Mouse (Mus musculus) limb, embryonic 13.5 days (tissue): ENCODE measurements around the gene Egfl7. TPM values are rescaled to one million over a fixed set of nuclear protein-coding genes. Genes with fewer than 3 reads are reported as not detected.

ENCODE experiments used
- ATAC-seq: fragments of 200-750 bp; cut with Nextera tagmentation; 2 replicates; pipeline ENCODE4 v1.8.0; 2017; ENCODE audit warnings: low read depth, moderate number of reproducible peaks, moderate TSS enrichment; ENCODE audit not compliant: low FRiP score
- H3K27ac ChIP-seq: fragments of 300-500 bp; sonication (generic); 2 replicates; pipeline ENCODE4 v1.5.1; 2015; ENCODE audit warnings: inconsistent platforms, mild to moderate bottlenecking, moderate library complexity
- H3K27me3 ChIP-seq: fragments of 300-500 bp; sonication (generic); 2 replicates; pipeline ENCODE4 v1.6.1; 2015; ENCODE audit warnings: mild to moderate bottlenecking, inconsistent platforms
- H3K36me3 ChIP-seq: fragments of 300-500 bp; sonication (generic); 2 replicates; pipeline ENCODE4 v1.6.1; 2015; ENCODE audit warnings: inconsistent platforms, mild to moderate bottlenecking, moderate library complexity
- H3K4me1 ChIP-seq: fragments of 300-500 bp; sonication (generic); 2 replicates; pipeline ENCODE4 v1.6.1; 2015; ENCODE audit warnings: inconsistent platforms
- H3K4me2 ChIP-seq: fragments of 300-500 bp; sonication (generic); replicated peaks from 2 replicates; pipeline ENCODE4 v1.6.1; 2015; ENCODE audit warnings: inconsistent platforms, mild to moderate bottlenecking, moderate library complexity
- H3K4me3 ChIP-seq: fragments of 300-500 bp; sonication (generic); 2 replicates; pipeline ENCODE4 v1.5.1; 2015; ENCODE audit warnings: moderate library complexity, mild to moderate bottlenecking, inconsistent platforms
- H3K9ac ChIP-seq: fragments of 300-500 bp; sonication (generic); 2 replicates; pipeline ENCODE4 v1.6.1; 2015; ENCODE audit warnings: mild to moderate bottlenecking, inconsistent platforms
- H3K9me3 ChIP-seq: fragments of 300-500 bp; sonication (generic); 2 replicates; pipeline ENCODE4 v1.6.1; 2016; ENCODE audit warnings: inconsistent platforms
- WGBS: fragments of 180-500 bp; shearing (Covaris S2); methylation state at CpG from one replicate; pipeline ENCODE4 v1.1.7; 2015; 5-methylcytosine and 5-hydroxymethylcytosine counted together
- polyA plus RNA-seq: library from polyadenylated mRNA; unstranded; fragments of >200 nt; fragmentation: Nextera tagmentation; extraction: Ambion mirVana; gene quantifications from 2 replicates; pipeline ENCODE4 v1.2.1, GENCODE M21; 2015

The Egfl7 gene
- polyA plus RNA-seq, 1 experiment from 2014 or later: 103 TPM

- Histone ChIP-seq H3K9ac (no peak overlapping the region), H3K27me3 (no peaks in the 10 kb centered on the region), H3K4me2 (no peak overlapping the region), H3K4me1 (peaks cover 22% of the 10 kb centered on the region), H3K36me3 (no peaks in the 10 kb centered on the region), H3K27ac (no peak overlapping the region; the same call in 1 of the 2 replicates), H3K4me3 (no peak overlapping the region), H3K9me3 (no peaks in the 10 kb centered on the region)
- WGBS: 20% methylated on average over 2 of the region's 2 CpGs
- peak; percentile 69; the same call in 1 of the 2 replicates for ATAC-seq
These were observed 32.3 kb upstream of the Egfl7 start for GRCm38 (mm10) chr2:26547481-26547880.

- H3K4me3 ChIP-seq: no peak overlapping the region
- H3K27ac ChIP-seq: no peak overlapping the region
- whole genome bisulfite sequencing: 80% methylated on average over 10 of the region's 10 CpGs
- H3K36me3 ChIP-seq: no peaks in the 10 kb centered on the region
- no peak overlapping the region for H3K9ac ChIP-seq
- no peaks in the 10 kb centered on the region for H3K27me3 ChIP-seq
- no peaks in the 10 kb centered on the region for H3K9me3 ChIP-seq
- ATAC-seq: no peak
- H3K4me1 ChIP-seq: peaks cover 22% of the 10 kb centered on the region
- no peak overlapping the region for H3K4me2 ChIP-seq
These were observed 30.0 kb upstream of the Egfl7 start for GRCm38 (mm10) chr2:26549801-26550200.

- H3K36me3 ChIP-seq: no peaks in the 10 kb centered on the region
- H3K4me2 ChIP-seq: no peak overlapping the region
- no peak overlapping the region for H3K4me3 ChIP-seq
- H3K27me3 ChIP-seq: no peaks in the 10 kb centered on the region
- no peak for ATAC-seq
- WGBS: 72% methylated on average over 3 of the region's 3 CpGs
- H3K27ac ChIP-seq: no peak overlapping the region; the same call in 1 of the 2 replicates
- peaks cover 22% of the 10 kb centered on the region for H3K4me1 ChIP-seq
- H3K9ac ChIP-seq: no peak overlapping the region
- no peaks in the 10 kb centered on the region for H3K9me3 ChIP-seq
These were observed 29.6 kb upstream of the Egfl7 start for GRCm38 (mm10) chr2:26550205-26550604.

GRCm38 (mm10) chr2:26550777-26551176 is 29.0 kb upstream of the Egfl7 start:
- no peaks in the 10 kb centered on the region for H3K36me3 ChIP-seq
- peak overlapping the region; percentile 44; the same call in 1 of the 2 replicates for H3K27ac ChIP-seq
- no peak for ATAC-seq
- no peak overlapping the region for H3K4me3 ChIP-seq
- H3K9ac ChIP-seq: no peak overlapping the region
- no peak overlapping the region for H3K4me2 ChIP-seq
- peaks cover 22% of the 10 kb centered on the region for H3K4me1 ChIP-seq
- 81% methylated on average over 3 of the region's 3 CpGs for WGBS
- H3K9me3 ChIP-seq: no peaks in the 10 kb centered on the region
- no peaks in the 10 kb centered on the region for H3K27me3 ChIP-seq

- 70% methylated on average over 8 of the region's 8 CpGs for WGBS
- Histone ChIP-seq H3K9ac (no peak overlapping the region), H3K9me3 (no peaks in the 10 kb centered on the region), H3K4me2 (no peak overlapping the region), H3K4me1 (peaks cover 20% of the 10 kb centered on the region), H3K27ac (no peak overlapping the region), H3K4me3 (no peak overlapping the region), H3K27me3 (no peaks in the 10 kb centered on the region), H3K36me3 (no peaks in the 10 kb centered on the region)
- no peak for ATAC-seq
These were observed 28.4 kb upstream of the Egfl7 start for GRCm38 (mm10) chr2:26551446-26551845.

DNA sequence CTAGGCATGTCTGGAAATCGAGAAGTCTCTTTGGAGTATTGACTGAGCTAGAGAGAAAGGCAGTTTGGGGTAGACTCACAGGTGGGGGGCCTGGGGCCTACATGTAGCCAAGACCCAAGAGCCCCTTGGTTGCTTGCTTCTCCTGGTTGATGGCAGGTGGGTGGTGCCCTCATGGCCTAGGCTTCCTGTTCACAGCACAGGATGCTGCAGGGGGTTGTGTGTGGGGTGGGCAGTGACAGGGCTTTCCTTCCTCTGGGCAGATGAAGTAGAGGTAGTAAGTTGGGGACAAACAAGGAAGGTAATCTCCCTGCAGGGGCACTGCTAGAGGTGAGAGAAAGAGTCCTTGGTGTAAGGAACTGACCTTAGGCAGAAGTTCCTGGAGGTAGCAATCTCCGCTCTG is 27.7 kb upstream of the Egfl7 start:
- H3K4me1 ChIP-seq: peaks cover 20% of the 10 kb centered on the region
- no peaks in the 10 kb centered on the region for H3K27me3 ChIP-seq
- peak overlapping the region; percentile 12; the same call in 1 of the 2 replicates for H3K27ac ChIP-seq
- no peak overlapping the region for H3K4me2 ChIP-seq
- 81% methylated on average over 2 of the region's 2 CpGs for WGBS
- no peaks in the 10 kb centered on the region for H3K9me3 ChIP-seq
- H3K4me3 ChIP-seq: no peak overlapping the region
- no peak for ATAC-seq
- no peak overlapping the region for H3K9ac ChIP-seq
- H3K36me3 ChIP-seq: no peaks in the 10 kb centered on the region

- ATAC-seq: no peak
- Histone ChIP-seq H3K27ac (no peak overlapping the region), H3K4me3 (no peak overlapping the region), H3K36me3 (no peaks in the 10 kb centered on the region), H3K4me2 (no peak overlapping the region), H3K9me3 (no peaks in the 10 kb centered on the region), H3K27me3 (no peaks in the 10 kb centered on the region), H3K4me1 (peaks cover 12% of the 10 kb centered on the region; the same call in 1 of the 2 replicates), H3K9ac (no peak overlapping the region)
- 71% methylated on average over 9 of the region's 9 CpGs for WGBS
These were observed 25.9 kb upstream of the Egfl7 start for GRCm38 (mm10) chr2:26553904-26554303.

GRCm38 (mm10) chr2:26555076-26555475 is 24.7 kb upstream of the Egfl7 start:
- Histone ChIP-seq H3K27me3 (no peaks in the 10 kb centered on the region), H3K9me3 (no peaks in the 10 kb centered on the region), H3K27ac (no peak overlapping the region), H3K9ac (no peak overlapping the region), H3K36me3 (no peaks in the 10 kb centered on the region), H3K4me3 (no peak overlapping the region), H3K4me2 (no peak overlapping the region), H3K4me1 (peaks cover 12% of the 10 kb centered on the region; the same call in 1 of the 2 replicates)
- WGBS: 82% methylated on average over 4 of the region's 4 CpGs
- ATAC-seq: no peak

DNA sequence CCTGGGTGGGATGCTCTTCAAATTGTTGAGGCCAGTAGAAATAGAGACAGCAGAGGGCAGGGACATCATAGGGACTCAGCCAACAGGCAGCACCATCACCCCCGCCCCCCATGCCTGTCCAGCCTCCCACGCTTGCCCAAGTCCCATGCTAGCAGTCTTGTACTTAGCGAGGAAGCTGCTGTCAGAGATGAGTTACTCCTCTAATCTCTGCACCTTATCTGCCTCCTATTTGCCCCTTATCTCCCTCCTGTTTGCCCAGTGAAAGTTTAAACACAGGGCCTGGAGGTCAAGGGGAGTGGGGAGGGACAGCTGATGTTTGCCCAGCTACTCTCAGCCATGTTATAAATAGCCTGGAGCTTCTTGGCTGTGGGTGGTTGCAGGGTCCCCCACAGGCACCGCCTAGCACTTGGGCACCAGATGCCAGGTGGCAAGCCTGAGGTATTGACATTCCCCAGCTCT is 23.2 kb upstream of the Egfl7 start:
- no peak overlapping the region for H3K9ac ChIP-seq
- WGBS: 55% methylated on average over 4 of the region's 4 CpGs
- no peak for ATAC-seq
- H3K4me1 ChIP-seq: peaks cover 10% of the 10 kb centered on the region; the same call in 1 of the 2 replicates
- no peak overlapping the region for H3K4me2 ChIP-seq
- no peak overlapping the region for H3K4me3 ChIP-seq
- no peaks in the 10 kb centered on the region for H3K9me3 ChIP-seq
- no peak overlapping the region for H3K27ac ChIP-seq
- H3K36me3 ChIP-seq: no peaks in the 10 kb centered on the region
- no peaks in the 10 kb centered on the region for H3K27me3 ChIP-seq

DNA sequence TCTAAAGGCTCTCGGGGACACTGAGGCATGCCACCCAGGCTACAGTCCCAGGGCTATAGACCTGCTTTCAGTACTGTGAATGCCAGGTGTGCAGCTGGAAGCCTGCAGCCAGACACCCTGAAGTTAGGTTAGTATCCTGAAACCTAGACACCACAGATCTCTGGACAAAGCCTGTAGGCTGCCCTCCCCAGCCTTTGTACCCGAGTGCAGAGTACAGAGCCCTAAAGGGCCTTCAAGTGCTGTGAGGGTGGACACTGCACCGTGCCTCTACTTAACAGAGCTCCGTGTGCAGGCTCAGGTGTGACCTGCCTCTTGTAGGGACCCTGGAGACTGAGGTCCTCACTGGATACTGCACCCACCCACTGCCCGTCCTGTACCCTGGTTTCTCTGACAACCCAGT is 19.3 kb upstream of the Egfl7 start:
- WGBS: 85% methylated on average over 5 of the region's 5 CpGs
- Histone ChIP-seq H3K9ac (no peak overlapping the region), H3K9me3 (no peaks in the 10 kb centered on the region), H3K27me3 (no peaks in the 10 kb centered on the region), H3K4me1 (peaks cover 10% of the 10 kb centered on the region; the same call in 1 of the 2 replicates), H3K36me3 (no peaks in the 10 kb centered on the region), H3K27ac (no peak overlapping the region), H3K4me3 (no peak overlapping the region), H3K4me2 (no peak overlapping the region)
- 0 out of 2 replicates have a peak, but pooled peaks have one; percentile 14 for ATAC-seq

DNA sequence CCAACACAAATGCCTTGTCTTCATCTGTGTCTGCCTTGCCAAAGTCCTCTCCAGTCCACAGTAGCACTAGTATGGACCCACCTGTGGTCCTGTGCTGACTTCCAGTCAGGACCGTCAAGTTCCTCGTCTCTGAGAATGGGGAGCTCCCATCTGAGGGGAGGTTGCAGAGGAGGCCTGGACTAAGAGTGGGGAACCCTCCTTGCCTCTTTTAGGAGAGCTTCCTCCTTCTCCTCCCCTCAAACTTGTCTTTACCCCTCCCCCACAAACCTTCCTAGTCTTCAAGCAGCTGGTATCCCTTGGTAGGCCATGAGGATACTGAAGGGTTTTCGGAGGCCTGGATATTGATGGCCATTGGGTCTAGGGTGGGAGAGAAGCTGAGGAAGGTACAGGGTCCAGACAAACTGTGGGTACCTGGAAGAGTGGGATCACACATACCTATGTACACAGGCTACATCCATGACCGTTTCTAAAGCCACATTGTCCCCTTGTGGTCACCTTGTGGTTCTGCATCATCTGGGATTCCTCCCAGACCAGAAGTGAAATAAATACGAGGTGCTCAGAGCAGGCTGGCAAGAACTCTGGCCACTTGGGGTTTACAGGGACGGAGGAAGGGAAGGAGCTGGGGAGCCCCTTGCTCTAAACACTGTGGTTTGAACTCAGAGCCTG is 18.3 kb upstream of the Egfl7 start:
- peaks cover 8% of the 10 kb centered on the region; the same call in 1 of the 2 replicates for H3K4me1 ChIP-seq
- 43% methylated on average over 6 of the region's 6 CpGs for WGBS
- no peaks in the 10 kb centered on the region for H3K36me3 ChIP-seq
- H3K9me3 ChIP-seq: no peaks in the 10 kb centered on the region
- H3K9ac ChIP-seq: no peak overlapping the region
- peak; percentile 72 for ATAC-seq
- H3K27me3 ChIP-seq: no peaks in the 10 kb centered on the region
- no peak overlapping the region for H3K4me3 ChIP-seq
- no peak overlapping the region for H3K27ac ChIP-seq
- H3K4me2 ChIP-seq: no peak overlapping the region

- Histone ChIP-seq H3K4me3 (no peak overlapping the region), H3K4me2 (no peak overlapping the region), H3K27me3 (no peaks in the 10 kb centered on the region), H3K27ac (no peak overlapping the region), H3K9ac (no peak overlapping the region), H3K4me1 (0 out of 2 replicates have a peak, but pooled peaks cover 2% of the 10 kb centered on the region), H3K36me3 (no peaks in the 10 kb centered on the region), H3K9me3 (no peaks in the 10 kb centered on the region)
- 20% methylated on average over 4 of the region's 4 CpGs for WGBS
- ATAC-seq: no peak
These were observed 13.6 kb upstream of the Egfl7 start for GRCm38 (mm10) chr2:26566221-26566620.

DNA sequence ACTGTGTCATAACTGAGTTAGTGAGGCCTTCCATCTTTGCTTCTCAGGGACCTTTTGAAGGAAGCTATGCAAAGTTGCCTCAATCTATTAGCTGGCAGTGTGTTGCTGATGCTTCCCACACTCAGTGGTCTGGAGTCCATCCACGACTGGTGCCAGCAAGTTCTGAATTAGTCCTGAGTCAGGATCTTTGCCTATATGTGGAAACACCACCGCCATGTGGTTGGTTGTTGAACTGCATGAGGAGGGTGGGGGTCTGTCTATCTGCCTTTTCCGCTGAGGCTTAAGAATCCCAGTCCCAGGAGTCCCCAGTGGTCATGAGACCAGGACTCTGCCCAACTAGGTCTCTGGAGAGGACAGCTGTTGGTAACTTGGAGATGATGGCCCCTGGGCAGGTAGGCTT is 9.8 kb upstream of the Egfl7 start:
- H3K27me3 ChIP-seq: no peaks in the 10 kb centered on the region
- 5% methylated on average over 3 of the region's 3 CpGs for WGBS
- H3K9ac ChIP-seq: no peak overlapping the region
- H3K4me2 ChIP-seq: no peak overlapping the region
- no peak overlapping the region for H3K4me3 ChIP-seq
- H3K9me3 ChIP-seq: no peaks in the 10 kb centered on the region
- H3K27ac ChIP-seq: no peak overlapping the region
- ATAC-seq: no peak
- peaks cover 9% of the 10 kb centered on the region for H3K4me1 ChIP-seq
- H3K36me3 ChIP-seq: no peaks in the 10 kb centered on the region
